Mouse (Mus musculus): ENCODE measurements at regions not wholly inside any gene's neighbourhood (a gene's known extent, or its start where the extent isn't known, plus 50 kb on each side); places are given as distances from the start of the nearest gene placed in this dataset.
A peak's percentile ranks its signal among the peaks of the same experiment; 100 is the strongest.
"Not testable (repeated sequence)": the region's sequence is repeated elsewhere in the genome, so short reads cannot be mapped to it uniquely, and the experiment has no call there.

DNA sequence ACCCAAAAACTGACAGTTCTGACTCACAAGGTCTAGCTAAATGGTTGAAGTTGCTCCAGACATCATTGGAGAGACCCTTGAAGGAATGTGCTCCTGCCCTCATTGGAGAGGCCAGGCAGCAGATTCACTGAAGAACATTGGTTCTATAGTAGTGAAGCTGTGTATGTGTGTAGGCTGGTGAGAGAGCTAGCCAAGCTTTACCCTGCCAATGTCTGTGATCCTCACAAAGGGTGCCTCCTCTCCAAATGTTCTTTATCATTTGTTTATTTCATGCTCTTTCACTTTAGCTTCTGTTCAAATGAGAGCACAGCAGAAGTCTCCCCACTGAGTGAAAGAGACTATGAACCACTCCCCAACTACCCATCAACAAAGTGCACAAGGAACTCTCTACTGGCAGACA, 195.6 kb upstream of the Ctso start:
- no peak for DNase-seq (ENCODE audit: low spot score in 2 of 2)

DNA sequence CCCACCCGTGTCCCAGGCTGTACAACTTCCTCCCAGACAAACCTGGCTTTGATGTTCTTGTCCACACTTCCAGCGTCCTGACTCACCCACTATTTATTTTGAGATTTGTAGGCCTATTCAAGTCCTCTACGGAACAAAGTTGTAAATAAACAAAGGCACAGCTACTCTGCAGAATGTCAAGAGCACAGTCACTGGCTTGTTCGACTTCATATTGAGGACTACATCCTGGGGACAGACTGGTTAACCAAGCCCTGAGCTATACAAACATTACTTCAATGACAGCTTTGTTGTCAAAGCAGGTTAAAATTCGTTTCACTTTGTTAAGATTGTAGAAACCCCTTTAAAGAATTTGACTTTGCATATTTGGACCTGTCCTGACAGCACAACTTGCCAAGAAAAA, 190.3 kb upstream of the Ctso start:
- no peak for DNase-seq (ENCODE audit: low spot score in 2 of 2)

- no peak for DNase-seq (ENCODE audit: low spot score in 2 of 2)
Observed at GRCm38 (mm10) chr3:81750164-81750563, 182.2 kb upstream of the Ctso start.

DNA sequence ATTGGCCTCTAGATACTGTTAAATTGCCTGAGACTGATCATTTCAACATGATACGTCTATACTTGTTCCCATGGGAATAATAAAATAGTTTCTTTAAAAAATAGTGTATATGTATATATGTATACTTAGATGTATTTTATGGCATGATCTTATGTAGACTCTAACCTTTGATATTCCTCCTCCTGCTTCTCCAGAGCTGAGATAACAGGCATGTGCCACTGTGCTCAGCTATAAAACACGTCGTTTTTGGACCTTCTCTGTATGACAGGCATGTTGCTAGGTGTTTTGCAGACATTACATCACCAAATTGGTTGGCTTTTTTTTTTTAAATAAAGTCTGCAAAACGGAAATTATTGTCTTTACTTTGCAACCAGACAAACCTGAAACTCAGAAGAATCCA, 179.4 kb upstream of the Ctso start:
- DNase-seq (ENCODE audit: low spot score in 2 of 2): no peak

- no peak for DNase-seq (ENCODE audit: low spot score in 2 of 2)
Observed at GRCm38 (mm10) chr3:81760383-81760782, 172.0 kb upstream of the Ctso start.

DNA sequence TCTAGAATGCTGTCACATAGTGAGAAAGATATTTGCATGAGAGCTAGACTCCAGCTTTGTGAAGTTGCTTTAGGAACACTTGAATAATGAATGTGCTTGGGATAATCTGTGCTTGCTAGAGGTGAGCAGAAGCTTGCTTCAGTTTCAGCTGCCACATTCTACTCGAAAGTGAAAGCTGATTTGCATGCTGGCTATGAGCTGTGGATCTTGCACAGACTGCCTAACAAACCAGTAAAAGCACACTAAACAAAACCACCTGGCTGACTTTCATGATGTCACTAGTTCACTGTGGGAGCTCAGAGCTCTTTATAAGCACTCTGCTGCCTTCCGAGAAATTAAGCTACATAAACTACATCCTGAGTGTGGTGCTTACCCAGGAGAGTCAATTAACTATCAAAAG, 171.5 kb upstream of the Ctso start:
- peak in 1 of 2 experiments; percentile 11 for DNase-seq (ENCODE audit: low spot score in 2 of 2)

GRCm38 (mm10) chr3:81771812-81772211, 160.6 kb upstream of the Ctso start:
- no peak for DNase-seq (ENCODE audit: low spot score in 2 of 2)

DNA sequence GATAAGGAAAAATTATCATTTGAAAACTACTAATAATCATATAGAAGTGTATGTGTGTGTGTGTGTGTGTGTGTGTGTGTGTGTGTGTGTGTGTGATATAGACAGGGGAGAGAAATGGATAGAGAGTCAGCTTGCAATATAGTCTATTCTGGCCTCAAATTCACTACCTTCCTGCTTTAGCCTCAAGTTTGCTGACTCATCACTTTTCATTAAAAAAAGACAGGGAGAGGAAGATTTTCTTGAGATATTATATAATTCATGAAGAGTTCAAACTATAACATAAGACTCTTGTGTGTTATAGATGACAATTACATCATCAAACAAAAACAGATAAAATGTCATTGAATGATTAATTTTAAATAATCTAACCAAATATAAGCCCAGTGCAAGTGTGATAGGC, 159.4 kb upstream of the Ctso start:
- no peak for DNase-seq (ENCODE audit: low spot score in 2 of 2)

- peak; percentile 20 to 22 for DNase-seq (ENCODE audit: low spot score in 2 of 2)
Observed at GRCm38 (mm10) chr3:81782081-81782480, 150.3 kb upstream of the Ctso start.

DNA sequence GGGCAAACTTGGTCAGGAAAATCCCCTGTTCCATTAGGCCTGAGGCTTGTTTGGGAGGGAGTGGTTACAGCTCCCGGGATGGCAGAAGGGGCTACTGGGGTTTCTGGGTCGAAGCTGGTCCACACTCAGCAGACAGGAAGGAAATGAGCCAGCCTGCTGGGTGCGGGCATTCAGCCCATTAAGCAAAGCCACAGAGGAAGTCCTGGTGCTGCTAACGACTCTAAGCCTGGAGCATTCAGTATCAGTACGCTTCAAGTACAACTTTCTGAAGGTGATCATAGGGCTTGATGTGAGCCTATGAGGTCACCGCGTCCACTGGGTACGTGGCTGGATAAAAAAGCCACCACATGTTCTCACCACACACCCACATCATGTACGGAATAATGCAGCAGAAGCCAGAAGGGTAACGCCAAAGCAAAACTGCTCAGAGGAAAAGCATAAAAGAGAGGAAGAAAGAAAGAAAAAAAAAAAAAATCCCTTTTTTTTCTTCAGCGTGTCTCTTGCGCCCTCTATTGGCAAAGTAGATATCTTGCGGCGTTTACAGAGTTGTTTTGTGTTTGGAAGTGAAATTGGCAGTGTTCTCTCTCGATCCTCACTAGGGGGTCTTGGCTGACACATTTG, 149.4 kb upstream of the Ctso start:
- peak in 1 of 2 experiments; percentile 41 for DNase-seq (ENCODE audit: low spot score in 2 of 2)

DNA sequence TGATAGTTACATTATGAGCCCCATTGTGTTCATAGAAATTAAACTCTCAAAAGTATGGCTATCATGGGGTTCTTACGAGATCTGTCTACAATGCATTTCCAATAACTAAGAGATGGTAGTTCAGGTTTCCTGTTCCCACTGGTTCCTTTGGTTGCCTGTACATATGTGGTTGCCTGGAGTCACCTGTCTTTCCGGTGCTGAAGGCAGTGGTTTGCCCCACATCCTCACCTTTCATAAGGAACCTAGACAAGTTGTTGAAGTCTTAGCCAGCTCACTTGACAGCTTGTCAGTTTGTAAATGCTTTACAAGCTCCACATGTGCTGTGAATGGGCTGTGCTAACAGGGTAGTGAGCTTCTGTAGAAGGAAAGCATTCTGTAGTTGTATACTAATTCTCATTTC, 143.5 kb upstream of the Ctso start:
- no peak for DNase-seq (ENCODE audit: low spot score in 2 of 2)

GRCm38 (mm10) chr3:81789664-81790063, 142.7 kb upstream of the Ctso start:
- no peak for DNase-seq (ENCODE audit: low spot score in 2 of 2)

- no peak for DNase-seq (ENCODE audit: low spot score in 2 of 2)
Observed at GRCm38 (mm10) chr3:81802096-81802495, 130.3 kb upstream of the Ctso start.

DNA sequence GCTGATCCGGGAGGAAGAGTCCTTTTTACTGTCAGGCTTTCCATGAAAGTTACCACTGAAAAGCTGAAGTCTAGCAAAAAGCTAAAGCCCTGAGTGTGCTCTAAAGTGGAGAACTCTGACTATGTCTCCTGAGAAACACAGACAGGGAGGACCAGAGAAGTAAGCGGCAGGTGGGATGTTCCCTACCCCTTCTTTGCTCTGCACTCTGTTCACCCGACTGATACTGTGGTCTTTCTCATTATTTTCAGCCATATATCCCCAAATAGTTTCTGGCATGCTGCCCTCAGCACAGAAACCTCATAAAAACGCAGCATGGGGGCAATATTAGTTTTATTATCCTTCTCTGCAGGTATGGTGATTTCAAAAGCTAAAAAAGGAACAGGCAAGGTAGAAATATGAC, 126.7 kb upstream of the Ctso start:
- DNase-seq (ENCODE audit: low spot score in 2 of 2): no peak

DNA sequence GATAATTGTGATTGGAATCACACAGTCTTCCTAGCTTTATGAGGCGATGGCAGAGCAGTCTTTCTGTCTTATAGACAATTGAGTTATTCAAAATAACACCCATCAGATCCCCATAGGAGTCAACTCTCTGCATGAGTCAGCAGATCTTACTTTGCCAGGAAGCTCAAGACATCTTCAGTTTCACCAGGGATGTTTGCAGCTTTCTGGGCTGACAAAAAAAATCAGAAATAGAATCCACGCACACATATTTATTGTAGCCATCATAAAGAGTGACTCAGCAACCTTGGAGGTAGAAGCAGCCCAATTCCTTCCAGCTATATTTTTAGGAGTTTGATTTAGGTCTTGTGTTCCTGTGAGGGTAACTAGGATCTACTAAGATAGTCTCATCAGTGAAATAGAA, 122.8 kb upstream of the Ctso start:
- DNase-seq (ENCODE audit: low spot score in 2 of 2): peak in 1 of 2 experiments; percentile 26

- no peak for DNase-seq (ENCODE audit: low spot score in 2 of 2)
Observed at GRCm38 (mm10) chr3:81820304-81820703, 112.1 kb upstream of the Ctso start.

DNA sequence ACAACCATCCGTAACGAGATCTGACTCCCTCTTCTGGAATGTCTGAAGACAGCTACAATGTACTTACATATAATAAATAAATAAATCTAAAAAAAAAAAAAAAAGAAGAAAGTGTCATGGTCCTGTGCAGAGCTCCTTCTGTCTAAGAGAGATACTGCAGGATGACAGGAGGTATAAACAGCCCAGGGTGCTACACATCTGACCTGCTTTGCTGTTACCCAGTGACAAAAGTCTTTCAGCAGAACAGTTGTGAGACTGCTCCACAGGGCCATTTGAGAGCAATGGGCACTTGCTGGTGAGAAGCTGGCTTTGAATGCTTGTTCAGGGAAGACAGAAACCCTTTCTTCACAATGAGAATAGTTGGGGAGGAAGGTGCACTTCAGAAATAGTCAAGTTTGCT, 102.9 kb upstream of the Ctso start:
- DNase-seq (ENCODE audit: low spot score in 2 of 2): no peak

DNA sequence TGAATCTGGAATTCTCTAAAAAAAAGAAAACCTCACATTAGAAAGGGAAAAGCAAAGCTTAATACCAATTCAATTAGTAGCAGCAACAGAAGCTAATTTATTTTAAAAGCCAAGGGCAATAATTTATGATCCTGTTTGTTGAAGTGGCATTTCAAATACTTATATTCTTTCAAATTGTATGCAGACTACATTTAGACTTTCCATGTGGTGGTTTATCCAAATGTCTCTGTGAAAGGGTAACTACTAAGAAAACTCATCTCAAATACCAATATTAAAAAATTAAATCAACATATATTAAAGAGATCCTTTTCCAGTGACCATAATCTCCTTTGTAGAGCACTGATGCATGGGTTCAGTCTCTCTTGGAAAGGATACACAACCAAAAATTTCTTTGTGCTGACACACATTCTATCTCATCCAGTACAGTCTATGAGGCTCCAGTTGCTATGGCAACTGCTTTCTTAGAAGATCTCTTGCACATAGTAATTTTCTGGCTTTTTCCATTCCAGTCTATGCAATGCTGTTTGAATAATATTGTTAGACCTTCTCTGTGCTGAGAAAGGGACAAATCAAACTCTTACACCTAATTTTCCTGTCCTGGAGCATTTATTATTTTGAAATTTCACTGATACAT, 102.3 kb upstream of the Ctso start:
- peak; percentile 45 to 68 for DNase-seq (ENCODE audit: low spot score in 2 of 2)

GRCm38 (mm10) chr3:81835380-81836157, 96.8 kb upstream of the Ctso start:
- DNase-seq (ENCODE audit: low spot score in 2 of 2): no peak

GRCm38 (mm10) chr3:81836478-81836877, 95.9 kb upstream of the Ctso start:
- no peak for DNase-seq (ENCODE audit: low spot score in 2 of 2)

GRCm38 (mm10) chr3:81838121-81838520, 94.3 kb upstream of the Ctso start:
- DNase-seq (ENCODE audit: low spot score in 2 of 2): not testable (repeated sequence)

- DNase-seq (ENCODE audit: low spot score in 2 of 2): no peak
Observed at GRCm38 (mm10) chr3:81864487-81864886, 67.9 kb upstream of the Ctso start.

All from left cerebral cortex, adult 9 months (tissue).